Mouse (Mus musculus): ENCODE data around the gene Sdad1. TPM values are rescaled to one million over a fixed set of nuclear protein-coding genes. Genes with fewer than 3 reads are reported as not detected.
"Not testable (repeated sequence)": the region's sequence is repeated elsewhere in the genome, so short reads cannot be mapped to it uniquely, and the experiment has no call there.

Sdad1 gene
- total RNA-seq (2014; fragmentation: Nextera tagmentation) (76.9 and 85.3 TPM in 2 replicates), total RNA-seq (2017) (66.0 and 76.9 TPM in 2 replicates), polyA plus RNA-seq (2012) (62.6 and 83.4 TPM in 2 replicates)

GRCm38 (mm10) chr5:92309681-92310511 lies at the start of gene Sdad1:
Gene Sdad1, minus strand, starts transcription at chr5:92310479.
- TF ChIP-seq POLR2AphosphoS5 (IDR thresholded peaks at IDR 0.05; ENCODE audit: insufficient replicate concordance, low read depth, low read length) (no peak), CTCF (IDR thresholded peaks at IDR 0.05; ENCODE audit: low read depth, low read length) (peak; percentile 44; the same call in 1 of the 2 replicates)
- Histone ChIP-seq H3K36me3 (replicated peaks) (peaks cover 35% of the 10 kb centered on the region), H3K27me3 (ENCODE audit: insufficient read depth, low read length) (peaks cover 8% of the 10 kb centered on the region; the same call in 1 of the 2 replicates), H3K4me3 (ENCODE audit: low read depth, low read length) (peak within 1 kb of the TSS; percentile 91), H3K4me1 (ENCODE audit: insufficient read depth, low read depth, low read length) (peaks cover 45% of the 10 kb centered on the region), H3K9me3 (replicated peaks) (no peaks in the 10 kb centered on the region)
- peak; percentile 76 for ATAC-seq (ENCODE audit: extremely low read depth, insufficient number of reproducible peaks, low FRiP score, poor library complexity, severe bottlenecking)
- DNase-seq (ENCODE audit: low spot score) = peak; percentile 79

DNA sequence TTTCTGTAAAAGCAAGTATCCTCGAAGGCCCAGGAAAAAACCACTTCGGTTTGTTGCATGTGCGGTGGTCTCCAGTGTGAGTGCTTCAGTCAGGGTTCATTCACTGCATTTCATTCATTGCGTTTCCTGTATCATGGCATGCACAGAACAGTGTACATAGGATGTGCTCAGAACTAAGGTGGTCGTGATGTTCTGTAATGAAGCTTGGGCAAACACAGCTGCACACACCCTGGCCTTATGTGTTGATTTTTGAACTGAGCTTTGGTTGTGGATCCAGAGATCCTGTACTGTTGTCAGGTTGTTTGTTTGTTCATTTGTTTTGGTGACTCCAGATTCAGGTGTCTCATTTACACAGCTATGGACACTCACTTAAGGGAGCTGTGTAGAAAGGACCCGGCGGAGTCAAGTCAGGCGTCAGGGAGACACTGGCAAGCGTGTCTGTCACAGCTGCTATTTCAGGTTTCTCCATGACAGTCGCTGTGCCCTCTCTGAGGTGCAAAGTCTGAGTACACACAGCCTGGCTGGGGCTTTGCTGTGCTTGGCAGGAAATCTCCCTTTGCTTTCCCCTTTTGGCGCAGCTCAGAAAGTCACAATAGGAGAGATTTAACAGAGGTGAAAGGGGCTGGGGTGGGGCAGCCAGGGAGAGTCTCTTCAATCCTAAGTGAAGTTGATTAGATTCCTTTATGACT lies 48.6 kb upstream of the Sdad1 start:
- no peak for ATAC-seq (ENCODE audit: extremely low read depth, insufficient number of reproducible peaks, low FRiP score, poor library complexity, severe bottlenecking)
- peaks cover 1% of the 10 kb centered on the region; the same call in 1 of the 2 replicates for H3K4me1 ChIP-seq (ENCODE audit: insufficient read depth, low read depth, low read length)
- no peak for DNase-seq (ENCODE audit: low spot score)

DNA sequence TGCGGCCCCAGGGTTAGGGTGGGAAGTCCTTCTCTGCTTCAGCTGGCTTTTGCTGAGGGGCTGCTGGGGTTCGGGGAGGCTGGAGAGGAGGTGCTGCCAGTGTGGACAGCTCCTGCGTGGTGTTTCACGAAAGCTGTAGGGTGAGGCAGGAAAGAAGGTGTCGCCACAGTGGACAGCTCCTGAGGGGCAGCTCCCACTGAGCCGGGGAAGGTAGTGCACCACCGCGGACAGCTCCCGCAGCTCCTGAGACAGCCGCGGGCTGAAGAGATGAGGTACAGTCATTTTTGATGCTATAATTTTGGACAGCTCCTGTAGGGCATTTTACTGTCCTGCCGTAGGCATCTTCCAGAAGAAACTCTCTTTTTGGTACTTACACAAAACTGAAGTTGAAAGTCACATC lies 47.8 kb upstream of the Sdad1 start:
- TF ChIP-seq CTCF (IDR thresholded peaks at IDR 0.05; ENCODE audit: low read depth, low read length) (no peak), GATA2 (IDR thresholded peaks at IDR 0.05; ENCODE audit: borderline replicate concordance, low read depth, low read length) (no peak), TAL1 (conservative IDR thresholded peaks at IDR 0.05; ENCODE audit: low read depth, low read length) (no peak), POLR2AphosphoS5 (IDR thresholded peaks at IDR 0.05; ENCODE audit: insufficient replicate concordance, low read depth, low read length) (no peak), GATA1 (IDR thresholded peaks at IDR 0.05; ENCODE audit: borderline replicate concordance, low read length) (no peak)
- Histone ChIP-seq H3K4me3 (ENCODE audit: low read depth, low read length) (no peak overlapping the region), H3K36me3 (replicated peaks) (no peaks in the 10 kb centered on the region), H3K4me1 (ENCODE audit: insufficient read depth, low read depth, low read length) (peaks cover 8% of the 10 kb centered on the region), H3K27me3 (ENCODE audit: insufficient read depth, low read length) (peaks cover 33% of the 10 kb centered on the region), H3K9me3 (replicated peaks) (no peaks in the 10 kb centered on the region)
- ATAC-seq (ENCODE audit: extremely low read depth, insufficient number of reproducible peaks, low FRiP score, poor library complexity, severe bottlenecking) = no peak
- peak; percentile 20 for DNase-seq (ENCODE audit: low spot score)

More for the DNA sequence above, 48.6 kb upstream of the Sdad1 start:
- Histone ChIP-seq H3K4me3 (ENCODE audit: low read depth, low read length) (no peak overlapping the region), H3K9me3 (replicated peaks) (no peaks in the 10 kb centered on the region), H3K36me3 (replicated peaks) (no peaks in the 10 kb centered on the region), H3K27me3 (ENCODE audit: insufficient read depth, low read length) (peaks cover 34% of the 10 kb centered on the region)
- TF ChIP-seq GATA1 (IDR thresholded peaks at IDR 0.05; ENCODE audit: borderline replicate concordance, low read length) = no peak
- no peak for TF ChIP-seq TAL1 (conservative IDR thresholded peaks at IDR 0.05; ENCODE audit: low read depth, low read length)
- TF ChIP-seq CTCF (IDR thresholded peaks at IDR 0.05; ENCODE audit: low read depth, low read length) = no peak
- TF ChIP-seq POLR2AphosphoS5 (IDR thresholded peaks at IDR 0.05; ENCODE audit: insufficient replicate concordance, low read depth, low read length) = no peak
- TF ChIP-seq GATA2 (IDR thresholded peaks at IDR 0.05; ENCODE audit: borderline replicate concordance, low read depth, low read length) = no peak

GRCm38 (mm10) chr5:92353517-92353916 lies 43.2 kb upstream of the Sdad1 start:
- Histone ChIP-seq H3K4me3 (ENCODE audit: low read depth, low read length) (peak overlapping the region; percentile 68), H3K4me1 (ENCODE audit: insufficient read depth, low read depth, low read length) (peaks cover 27% of the 10 kb centered on the region), H3K27me3 (ENCODE audit: insufficient read depth, low read length) (peaks cover 21% of the 10 kb centered on the region), H3K9me3 (replicated peaks) (no peaks in the 10 kb centered on the region), H3K36me3 (replicated peaks) (no peaks in the 10 kb centered on the region)
- DNase-seq (ENCODE audit: low spot score) (peak; percentile 30), ATAC-seq (ENCODE audit: extremely low read depth, insufficient number of reproducible peaks, low FRiP score, poor library complexity, severe bottlenecking) (peak; percentile 51)
- no peak for TF ChIP-seq CTCF (IDR thresholded peaks at IDR 0.05; ENCODE audit: low read depth, low read length)

DNA sequence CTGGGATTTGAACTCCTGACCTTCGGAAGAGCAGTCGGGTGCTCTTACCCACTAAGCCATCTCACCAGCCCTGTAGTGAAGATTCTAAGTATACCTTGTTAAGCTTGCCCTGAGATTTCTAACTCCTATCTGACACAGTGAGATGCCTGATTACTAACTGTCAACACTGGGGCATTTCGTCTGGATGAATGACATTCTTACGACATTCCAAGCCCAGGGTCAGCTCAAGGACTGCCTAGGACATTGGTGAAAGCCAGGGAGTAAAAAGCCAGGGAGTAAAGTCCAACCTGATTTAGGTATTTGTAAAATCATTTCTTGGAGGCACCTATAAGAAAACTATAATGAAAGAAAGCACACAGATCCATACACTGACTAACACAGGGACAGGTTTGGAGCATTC lies 42.4 kb upstream of the Sdad1 start:
- ATAC-seq (ENCODE audit: extremely low read depth, insufficient number of reproducible peaks, low FRiP score, poor library complexity, severe bottlenecking); H3K9me3 ChIP-seq (replicated peaks); DNase-seq (ENCODE audit: low spot score); H3K36me3 ChIP-seq (replicated peaks): not testable (repeated sequence)
- peaks cover 25% of the 10 kb centered on the region for H3K27me3 ChIP-seq (ENCODE audit: insufficient read depth, low read length)
- H3K4me3 ChIP-seq (ENCODE audit: low read depth, low read length) = peak overlapping the region; percentile 68; the same call in 1 of the 2 replicates
- peaks cover 32% of the 10 kb centered on the region for H3K4me1 ChIP-seq (ENCODE audit: insufficient read depth, low read depth, low read length)

DNA sequence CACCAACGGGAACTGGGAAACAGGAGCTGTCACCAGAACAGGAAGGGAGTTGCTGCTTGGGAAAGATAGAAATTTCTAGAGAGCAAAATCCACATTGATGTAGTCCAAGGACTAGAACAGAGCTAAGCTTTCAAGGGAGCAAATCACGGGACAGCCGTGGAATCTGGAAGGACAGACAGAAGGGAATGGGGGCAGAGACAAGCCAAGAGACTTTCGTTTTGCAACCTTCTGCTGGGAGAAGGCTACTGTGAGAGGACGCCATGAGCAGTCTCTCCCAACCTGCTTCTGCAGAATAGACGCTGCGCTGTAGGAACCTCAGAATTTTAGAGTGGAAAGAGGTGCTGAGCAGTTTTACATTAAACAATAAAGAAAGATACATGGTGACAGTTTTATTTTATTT lies 39.5 kb upstream of the Sdad1 start:
- no peak for ATAC-seq (ENCODE audit: extremely low read depth, insufficient number of reproducible peaks, low FRiP score, poor library complexity, severe bottlenecking)

More for the DNA sequence above, 39.5 kb upstream of the Sdad1 start:
- no peak overlapping the region for H3K4me3 ChIP-seq (ENCODE audit: low read depth, low read length)
- TF ChIP-seq GATA2 (IDR thresholded peaks at IDR 0.05; ENCODE audit: borderline replicate concordance, low read depth, low read length) (no peak), TAL1 (conservative IDR thresholded peaks at IDR 0.05; ENCODE audit: low read depth, low read length) (no peak), POLR2AphosphoS5 (IDR thresholded peaks at IDR 0.05; ENCODE audit: insufficient replicate concordance, low read depth, low read length) (no peak), GATA1 (IDR thresholded peaks at IDR 0.05; ENCODE audit: borderline replicate concordance, low read length) (no peak), CTCF (IDR thresholded peaks at IDR 0.05; ENCODE audit: low read depth, low read length) (no peak)
- DNase-seq (ENCODE audit: low spot score) = no peak
- peaks cover 37% of the 10 kb centered on the region for H3K4me1 ChIP-seq (ENCODE audit: insufficient read depth, low read depth, low read length)
- no peaks in the 10 kb centered on the region for H3K9me3 ChIP-seq (replicated peaks)
- peaks cover 25% of the 10 kb centered on the region for H3K27me3 ChIP-seq (ENCODE audit: insufficient read depth, low read length)
- no peaks in the 10 kb centered on the region for H3K36me3 ChIP-seq (replicated peaks)

All from G1E (cell line).